Mouse (Mus musculus) hindbrain, embryonic 16.5 days (tissue): ENCODE measurements at regions not wholly inside any gene's neighbourhood (a gene's known extent, or its start where the extent isn't known, plus 50 kb on each side); places are given as distances from the start of the nearest gene placed in this dataset.

Source experiments
- ATAC-seq: fragments of 200-750 bp; cut with Nextera tagmentation; 2 replicates; pipeline ENCODE4 v1.8.0; 2017; ENCODE audit warnings: moderate TSS enrichment, moderate library complexity
- H3K27ac ChIP-seq: fragments of 300-500 bp; sonication (generic); 2 replicates; pipeline ENCODE4 v1.5.1; 2014; ENCODE audit warnings: low read depth, mild to moderate bottlenecking, control low read depth, low read length, moderate library complexity
- H3K27me3 ChIP-seq: fragments of 300-500 bp; sonication (generic); replicated peaks from 2 replicates; pipeline ENCODE4 v1.6.1; 2014; ENCODE audit warnings: low read length; ENCODE audit not compliant: control insufficient read depth, insufficient read depth
- H3K36me3 ChIP-seq: fragments of 300-500 bp; sonication (generic); 2 replicates; pipeline ENCODE4 v1.6.1; 2014; ENCODE audit warnings: mild to moderate bottlenecking, low read length, moderate library complexity, mixed read lengths; ENCODE audit not compliant: control insufficient read depth, insufficient read depth
- H3K4me1 ChIP-seq: fragments of 300-500 bp; sonication (generic); 2 replicates; pipeline ENCODE4 v1.6.1; 2014; ENCODE audit warnings: low read depth, low read length; ENCODE audit not compliant: control insufficient read depth, insufficient read depth
- H3K4me2 ChIP-seq: fragments of 300-500 bp; sonication (generic); 2 replicates; pipeline ENCODE4 v1.6.1; 2014; ENCODE audit warnings: mild to moderate bottlenecking, low read length, control low read depth, moderate library complexity
- H3K4me3 ChIP-seq: fragments of 300-500 bp; sonication (generic); 2 replicates; pipeline ENCODE4 v1.5.1; 2014; ENCODE audit warnings: mild to moderate bottlenecking, low read length, control low read depth, moderate library complexity
- H3K9ac ChIP-seq: fragments of 300-500 bp; sonication (generic); 2 replicates; pipeline ENCODE4 v1.6.1; 2014; ENCODE audit warnings: low read depth, mild to moderate bottlenecking, control low read depth, low read length, moderate library complexity
- H3K9me3 ChIP-seq: fragments of 300-500 bp; sonication (generic); 2 replicates; pipeline ENCODE4 v1.6.1; 2014; ENCODE audit warnings: mild to moderate bottlenecking, low read length, moderate library complexity; ENCODE audit not compliant: control insufficient read depth
- WGBS: fragments of 180-500 bp; shearing (Covaris S2); extraction: QIAGEN DNeasy Blood & Tissue Kit; methylation state at CpG from one replicate; pipeline ENCODE4 v1.1.7; 2014; 5-methylcytosine and 5-hydroxymethylcytosine counted together

- H3K27me3 ChIP-seq: no peaks in the 10 kb centered on the region
- 56% methylated on average over 7 of the region's 7 CpGs for WGBS
- no peaks in the 10 kb centered on the region for H3K4me1 ChIP-seq
- ATAC-seq: no peak
- H3K27ac ChIP-seq: no peak overlapping the region
- H3K9ac ChIP-seq: no peak overlapping the region
- H3K9me3 ChIP-seq: no peaks in the 10 kb centered on the region
- H3K4me2 ChIP-seq: no peak overlapping the region
- no peaks in the 10 kb centered on the region for H3K36me3 ChIP-seq
- no peak overlapping the region for H3K4me3 ChIP-seq
These were observed 137.3 kb upstream of the Gk2 start for GRCm38 (mm10) chr5:97594081-97594480.

GRCm38 (mm10) chr5:97582509-97582908, 125.7 kb upstream of the Gk2 start:
- Histone ChIP-seq H3K27ac (no peak overlapping the region), H3K9me3 (no peaks in the 10 kb centered on the region), H3K27me3 (no peaks in the 10 kb centered on the region), H3K4me2 (no peak overlapping the region), H3K4me3 (no peak overlapping the region), H3K9ac (no peak overlapping the region), H3K4me1 (no peaks in the 10 kb centered on the region), H3K36me3 (no peaks in the 10 kb centered on the region)
- peak; percentile 42; the same call in 1 of the 2 replicates for ATAC-seq
- WGBS: 40% methylated on average over 2 of the region's 2 CpGs

GRCm38 (mm10) chr5:97565486-97565885, 108.7 kb upstream of the Gk2 start:
- Histone ChIP-seq H3K27ac (no peak overlapping the region), H3K9ac (no peak overlapping the region), H3K4me2 (no peak overlapping the region), H3K36me3 (no peaks in the 10 kb centered on the region), H3K9me3 (no peaks in the 10 kb centered on the region), H3K4me3 (no peak overlapping the region), H3K27me3 (no peaks in the 10 kb centered on the region), H3K4me1 (no peaks in the 10 kb centered on the region)
- WGBS: 78% methylated on average over 5 of the region's 5 CpGs
- no peak for ATAC-seq

- Histone ChIP-seq H3K4me3 (no peak overlapping the region), H3K4me2 (no peak overlapping the region), H3K36me3 (no peaks in the 10 kb centered on the region), H3K27ac (no peak overlapping the region), H3K4me1 (no peaks in the 10 kb centered on the region), H3K9me3 (no peaks in the 10 kb centered on the region), H3K27me3 (no peaks in the 10 kb centered on the region), H3K9ac (no peak overlapping the region)
- 69% methylated on average over 6 of the region's 6 CpGs for WGBS
- no peak for ATAC-seq
These were observed 106.9 kb upstream of the Gk2 start for GRCm38 (mm10) chr5:97563724-97564123.

- H3K36me3 ChIP-seq: no peaks in the 10 kb centered on the region
- no peak overlapping the region for H3K9ac ChIP-seq
- H3K4me1 ChIP-seq: no peaks in the 10 kb centered on the region
- no peak overlapping the region for H3K27ac ChIP-seq
- H3K4me2 ChIP-seq: no peak overlapping the region
- no peaks in the 10 kb centered on the region for H3K27me3 ChIP-seq
- WGBS: 76% methylated on average over 6 of the region's 6 CpGs
- H3K4me3 ChIP-seq: no peak overlapping the region
- 0 out of 2 replicates have a peak, but pooled peaks cover 2% of the 10 kb centered on the region for H3K9me3 ChIP-seq
- ATAC-seq: no peak
These were observed 97.5 kb upstream of the Gk2 start for GRCm38 (mm10) chr5:97554274-97554673.

GRCm38 (mm10) chr5:97553122-97553521, 96.3 kb upstream of the Gk2 start:
- Histone ChIP-seq H3K9me3 (0 out of 2 replicates have a peak, but pooled peaks cover 2% of the 10 kb centered on the region), H3K4me3 (no peak overlapping the region), H3K4me1 (no peaks in the 10 kb centered on the region), H3K9ac (no peak overlapping the region), H3K36me3 (no peaks in the 10 kb centered on the region), H3K27me3 (no peaks in the 10 kb centered on the region), H3K4me2 (no peak overlapping the region), H3K27ac (no peak overlapping the region)
- no peak for ATAC-seq
- 59% methylated on average over 3 of the region's 3 CpGs for WGBS

- H3K9me3 ChIP-seq: no peaks in the 10 kb centered on the region
- no peaks in the 10 kb centered on the region for H3K4me1 ChIP-seq
- H3K27me3 ChIP-seq: no peaks in the 10 kb centered on the region
- H3K36me3 ChIP-seq: no peaks in the 10 kb centered on the region
- H3K4me3 ChIP-seq: no peak overlapping the region
- H3K4me2 ChIP-seq: no peak overlapping the region
- no peak overlapping the region for H3K9ac ChIP-seq
- peak; percentile 54 for ATAC-seq
- no peak overlapping the region for H3K27ac ChIP-seq
- WGBS: 26% methylated on average over 3 of the region's 3 CpGs
These were observed 80.9 kb upstream of the Gk2 start for GRCm38 (mm10) chr5:97537492-97538257.

- Histone ChIP-seq H3K27ac (no peak overlapping the region), H3K9ac (no peak overlapping the region), H3K4me3 (no peak overlapping the region), H3K4me1 (no peaks in the 10 kb centered on the region), H3K27me3 (no peaks in the 10 kb centered on the region), H3K9me3 (no peaks in the 10 kb centered on the region), H3K36me3 (no peaks in the 10 kb centered on the region), H3K4me2 (no peak overlapping the region)
- ATAC-seq: no peak
- 75% methylated on average over 5 of the region's 5 CpGs for WGBS
These were observed 76.9 kb upstream of the Gk2 start for GRCm38 (mm10) chr5:97533733-97534132.

GRCm38 (mm10) chr5:97527555-97527954, 70.7 kb upstream of the Gk2 start:
- Histone ChIP-seq H3K4me3 (no peak overlapping the region), H3K36me3 (no peaks in the 10 kb centered on the region), H3K4me2 (no peak overlapping the region), H3K4me1 (no peaks in the 10 kb centered on the region), H3K27me3 (no peaks in the 10 kb centered on the region), H3K27ac (no peak overlapping the region), H3K9ac (no peak overlapping the region), H3K9me3 (no peaks in the 10 kb centered on the region)
- no peak for ATAC-seq
- WGBS: 68% methylated on average over 5 of the region's 5 CpGs
